Mouse (Mus musculus) embryonic facial prominence, embryonic 15.5 days (tissue): ENCODE measurements around the gene Rab3gap2. TPM values are rescaled to one million over a fixed set of nuclear protein-coding genes. Genes with fewer than 3 reads are reported as not detected.

Experiments used
- ATAC-seq: fragments of 200-750 bp; cut with Nextera tagmentation; 2 replicates; pipeline ENCODE4 v1.8.0; 2017; ENCODE audit warnings: low read depth, moderate TSS enrichment; ENCODE audit not compliant: insufficient number of reproducible peaks, low FRiP score, low TSS enrichment
- H3K27ac ChIP-seq: fragments of 300-500 bp; sonication (generic); replicated peaks from 2 replicates; pipeline ENCODE4 v1.5.1; 2015; ENCODE audit warnings: mild to moderate bottlenecking, inconsistent platforms
- H3K27me3 ChIP-seq: fragments of 300-500 bp; sonication (generic); 2 replicates; pipeline ENCODE4 v1.6.1; 2015; ENCODE audit warnings: inconsistent platforms
- H3K36me3 ChIP-seq: fragments of 300-500 bp; sonication (generic); 2 replicates; pipeline ENCODE4 v1.6.1; 2015; ENCODE audit warnings: mild to moderate bottlenecking, inconsistent platforms
- H3K4me1 ChIP-seq: fragments of 300-500 bp; sonication (generic); 2 replicates; pipeline ENCODE4 v1.6.1; 2015; ENCODE audit warnings: inconsistent platforms
- H3K4me2 ChIP-seq: fragments of 300-500 bp; sonication (generic); replicated peaks from 2 replicates; pipeline ENCODE4 v1.6.1; 2015; ENCODE audit warnings: mild to moderate bottlenecking, inconsistent platforms
- H3K4me3 ChIP-seq: fragments of 300-500 bp; sonication (generic); replicated peaks from 2 replicates; pipeline ENCODE4 v1.5.1; 2015; ENCODE audit warnings: mild to moderate bottlenecking, inconsistent platforms
- H3K9ac ChIP-seq: fragments of 300-500 bp; sonication (generic); 2 replicates; pipeline ENCODE4 v1.6.1; 2015; ENCODE audit warnings: inconsistent platforms
- H3K9me3 ChIP-seq: fragments of 300-500 bp; sonication (generic); replicated peaks from 2 replicates; pipeline ENCODE4 v1.6.1; 2016; ENCODE audit warnings: inconsistent platforms
- WGBS: fragments of 180-500 bp; shearing (Covaris S2); methylation state at CpG from one replicate; pipeline ENCODE4 v1.1.7; 2015; 5-methylcytosine and 5-hydroxymethylcytosine counted together
- polyA plus RNA-seq: library from polyadenylated mRNA; unstranded; fragments of >200 nt; fragmentation: Nextera tagmentation; extraction: Ambion mirVana; gene quantifications from 2 replicates; pipeline ENCODE4 v1.2.1, GENCODE M21; 2015

The Rab3gap2 gene
- polyA plus RNA-seq, 1 experiment from 2014 or later, result 22.0 TPM

GRCm38 (mm10) chr1:185283247-185283646 lies 79.3 kb downstream of the Rab3gap2 start:
- 90% methylated on average over 15 of the region's 15 CpGs for WGBS
- H3K27me3 ChIP-seq, result no peaks in the 10 kb centered on the region
- H3K9me3 ChIP-seq, result no peaks in the 10 kb centered on the region
- no peak overlapping the region for H3K4me3 ChIP-seq
- peaks cover 82% of the 10 kb centered on the region for H3K36me3 ChIP-seq
- H3K4me2 ChIP-seq, result no peak overlapping the region
- peaks cover 9% of the 10 kb centered on the region; the same call in 1 of the 2 replicates for H3K4me1 ChIP-seq
- no peak for ATAC-seq
- no peak overlapping the region for H3K27ac ChIP-seq
- no peak overlapping the region for H3K9ac ChIP-seq

GRCm38 (mm10) chr1:185284740-185285139 lies 80.8 kb downstream of the Rab3gap2 start:
- WGBS, result 34% methylated on average over 4 of the region's 4 CpGs
- Histone ChIP-seq H3K9ac (no peak overlapping the region), H3K36me3 (peaks cover 68% of the 10 kb centered on the region), H3K4me1 (peaks cover 12% of the 10 kb centered on the region; the same call in 1 of the 2 replicates), H3K27ac (0 out of 2 replicates have a peak overlapping the region, but pooled peaks have one; percentile 29), H3K4me3 (no peak overlapping the region), H3K4me2 (no peak overlapping the region), H3K27me3 (no peaks in the 10 kb centered on the region), H3K9me3 (no peaks in the 10 kb centered on the region)
- peak; percentile 41; the same call in 1 of the 2 replicates for ATAC-seq

- WGBS, result 69% methylated on average over 4 of the region's 4 CpGs
- ATAC-seq, result no peak
- Histone ChIP-seq H3K27ac (0 out of 2 replicates have a peak overlapping the region, but pooled peaks have one; percentile 29), H3K9me3 (no peaks in the 10 kb centered on the region), H3K36me3 (peaks cover 64% of the 10 kb centered on the region), H3K4me3 (no peak overlapping the region), H3K9ac (no peak overlapping the region), H3K27me3 (no peaks in the 10 kb centered on the region), H3K4me2 (no peak overlapping the region), H3K4me1 (peaks cover 12% of the 10 kb centered on the region; the same call in 1 of the 2 replicates)
Observed at GRCm38 (mm10) chr1:185285171-185285570, 81.3 kb downstream of the Rab3gap2 start.

- no peaks in the 10 kb centered on the region for H3K9me3 ChIP-seq
- H3K36me3 ChIP-seq, result peaks cover 62% of the 10 kb centered on the region
- H3K27me3 ChIP-seq, result no peaks in the 10 kb centered on the region
- 91% methylated on average over 20 of the region's 20 CpGs for WGBS
- peaks cover 12% of the 10 kb centered on the region; the same call in 1 of the 2 replicates for H3K4me1 ChIP-seq
- no peak overlapping the region for H3K4me3 ChIP-seq
- H3K9ac ChIP-seq, result no peak overlapping the region
- no peak overlapping the region for H3K4me2 ChIP-seq
- no peak for ATAC-seq
- H3K27ac ChIP-seq, result no peak overlapping the region
Observed at GRCm38 (mm10) chr1:185287066-185287465, 83.1 kb downstream of the Rab3gap2 start.

GRCm38 (mm10) chr1:185289231-185289630 lies 85.3 kb downstream of the Rab3gap2 start:
- Histone ChIP-seq H3K9ac (no peak overlapping the region), H3K4me2 (no peak overlapping the region), H3K4me1 (peaks cover 11% of the 10 kb centered on the region; the same call in 1 of the 2 replicates), H3K36me3 (peaks cover 65% of the 10 kb centered on the region), H3K9me3 (no peaks in the 10 kb centered on the region), H3K4me3 (no peak overlapping the region), H3K27me3 (no peaks in the 10 kb centered on the region), H3K27ac (no peak overlapping the region)
- WGBS, result 74% methylated on average over 5 of the region's 5 CpGs
- ATAC-seq, result no peak

- Histone ChIP-seq H3K36me3 (peaks cover 69% of the 10 kb centered on the region), H3K9me3 (no peaks in the 10 kb centered on the region), H3K4me1 (0 out of 2 replicates have a peak, but pooled peaks cover 3% of the 10 kb centered on the region), H3K4me3 (no peak overlapping the region), H3K27me3 (no peaks in the 10 kb centered on the region), H3K9ac (no peak overlapping the region), H3K27ac (no peak overlapping the region), H3K4me2 (no peak overlapping the region)
- ATAC-seq, result no peak
- WGBS, result 82% methylated on average over 4 of the region's 4 CpGs
Observed at GRCm38 (mm10) chr1:185291336-185291735, 87.4 kb downstream of the Rab3gap2 start.

- H3K27ac ChIP-seq, result no peak overlapping the region
- H3K9ac ChIP-seq, result no peak overlapping the region
- ATAC-seq, result no peak; the same call in 1 of the 2 replicates
- no peaks in the 10 kb centered on the region for H3K27me3 ChIP-seq
- no peak overlapping the region for H3K4me2 ChIP-seq
- 89% methylated on average over 10 of the region's 10 CpGs for WGBS
- no peaks in the 10 kb centered on the region for H3K9me3 ChIP-seq
- H3K4me1 ChIP-seq, result 0 out of 2 replicates have a peak, but pooled peaks cover 3% of the 10 kb centered on the region
- peaks cover 71% of the 10 kb centered on the region for H3K36me3 ChIP-seq
- no peak overlapping the region for H3K4me3 ChIP-seq
Observed at GRCm38 (mm10) chr1:185292646-185293360, 88.9 kb downstream of the Rab3gap2 start.

- 87% methylated on average over 7 of the region's 7 CpGs for WGBS
- ATAC-seq, result no peak
- Histone ChIP-seq H3K4me3 (no peak overlapping the region), H3K4me2 (no peak overlapping the region), H3K9ac (no peak overlapping the region), H3K36me3 (peaks cover 70% of the 10 kb centered on the region), H3K4me1 (no peaks in the 10 kb centered on the region), H3K27ac (no peak overlapping the region), H3K9me3 (no peaks in the 10 kb centered on the region), H3K27me3 (no peaks in the 10 kb centered on the region)
Observed at GRCm38 (mm10) chr1:185296850-185297249, 92.9 kb downstream of the Rab3gap2 start.

- Histone ChIP-seq H3K36me3 (peaks cover 68% of the 10 kb centered on the region), H3K27me3 (no peaks in the 10 kb centered on the region), H3K4me2 (no peak overlapping the region), H3K9me3 (no peaks in the 10 kb centered on the region), H3K27ac (no peak overlapping the region), H3K4me3 (no peak overlapping the region), H3K9ac (no peak overlapping the region), H3K4me1 (no peaks in the 10 kb centered on the region)
- WGBS, result 90% methylated on average over 8 of the region's 8 CpGs
- ATAC-seq, result no peak
Observed at GRCm38 (mm10) chr1:185298496-185298895, 94.6 kb downstream of the Rab3gap2 start.

GRCm38 (mm10) chr1:185302816-185303215 lies 98.9 kb downstream of the Rab3gap2 start:
- H3K27me3 ChIP-seq, result no peaks in the 10 kb centered on the region
- H3K36me3 ChIP-seq, result peaks cover 47% of the 10 kb centered on the region
- no peak overlapping the region for H3K27ac ChIP-seq
- no peak overlapping the region for H3K4me3 ChIP-seq
- 93% methylated on average over 6 of the region's 6 CpGs for WGBS
- H3K9me3 ChIP-seq, result no peaks in the 10 kb centered on the region
- H3K9ac ChIP-seq, result no peak overlapping the region
- no peak overlapping the region for H3K4me2 ChIP-seq
- ATAC-seq, result no peak
- no peaks in the 10 kb centered on the region for H3K4me1 ChIP-seq

GRCm38 (mm10) chr1:185306836-185307235 lies 102.9 kb downstream of the Rab3gap2 start:
- 97% methylated on average over 12 of the region's 12 CpGs for WGBS
- H3K27ac ChIP-seq, result no peak overlapping the region
- H3K27me3 ChIP-seq, result no peaks in the 10 kb centered on the region
- no peak for ATAC-seq
- H3K36me3 ChIP-seq, result peaks cover 44% of the 10 kb centered on the region
- no peaks in the 10 kb centered on the region for H3K9me3 ChIP-seq
- no peak overlapping the region for H3K9ac ChIP-seq
- H3K4me2 ChIP-seq, result no peak overlapping the region
- H3K4me3 ChIP-seq, result no peak overlapping the region
- H3K4me1 ChIP-seq, result no peaks in the 10 kb centered on the region

GRCm38 (mm10) chr1:185307645-185308044 lies 103.7 kb downstream of the Rab3gap2 start:
- H3K4me2 ChIP-seq, result no peak overlapping the region
- H3K4me1 ChIP-seq, result no peaks in the 10 kb centered on the region
- H3K4me3 ChIP-seq, result no peak overlapping the region
- H3K9me3 ChIP-seq, result no peaks in the 10 kb centered on the region
- 92% methylated on average over 7 of the region's 7 CpGs for WGBS
- peaks cover 43% of the 10 kb centered on the region for H3K36me3 ChIP-seq
- H3K27me3 ChIP-seq, result no peaks in the 10 kb centered on the region
- no peak for ATAC-seq
- no peak overlapping the region for H3K9ac ChIP-seq
- H3K27ac ChIP-seq, result no peak overlapping the region
